Comparison of ENCODE assay signal across 15 mouse cellular contexts in the genomic region with DNA sequence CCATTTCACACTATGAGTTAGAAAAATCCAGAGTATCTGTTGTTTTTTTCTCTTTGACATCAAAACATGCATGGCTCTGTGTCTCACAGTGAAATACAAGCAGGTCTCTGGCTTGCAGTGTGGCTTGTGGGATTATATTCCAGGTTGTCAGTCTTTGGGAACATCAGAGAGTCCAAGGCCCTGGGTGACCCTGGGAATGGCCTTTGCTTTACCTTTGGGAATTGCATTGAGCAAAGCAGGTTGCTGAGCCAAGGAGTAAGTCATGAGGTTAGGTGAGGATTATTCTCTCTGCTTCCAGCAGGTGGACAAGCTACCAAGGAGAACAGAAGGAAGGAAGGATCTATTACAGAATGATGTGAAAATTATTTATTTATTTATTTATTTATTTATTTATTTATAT.
DNase-seq lines count a peak whose midpoint lies in the region; ATAC-seq and TF ChIP-seq lines count a peak whose summit lies in the region.
"Had no signal": no experiment of that assay in that cellular context is flagged by ENCODE, and none has a peak within 500 bp of the region (broad histone marks: within the 10 kb centered on the region; RNA-seq: fewer than 3 reads in every experiment).

No protein-coding gene starts in this region.

- TF ChIP-seq EP300 in lung, postnatal 0 days (IDR thresholded peaks at IDR 0.05), result no peak

- no peak for ATAC-seq in kidney, embryonic 15.5 days (replicated peaks; ENCODE audit: low FRiP score)
- ATAC-seq in lung, postnatal 0 days, result no peak
- ATAC-seq in granulocyte monocyte progenitor cell, adult 5-6 weeks (replicated peaks; ENCODE audit: poor library complexity, severe bottlenecking), result no peak

- no peak overlapping the region for H3K9ac ChIP-seq in kidney, embryonic 15.5 days
- no peak overlapping the region for H3K9ac ChIP-seq in lung, postnatal 0 days (replicated peaks; ENCODE audit: low read depth)
- H3K9ac ChIP-seq: forebrain, embryonic 12.5 days; heart, embryonic 15.5 days; liver, embryonic 15.5 days had no signal

- no peaks in the 10 kb centered on the region for H3K36me3 ChIP-seq in kidney, embryonic 15.5 days
- H3K36me3 ChIP-seq in lung, postnatal 0 days (ENCODE audit: insufficient read depth, low read length), result no peaks in the 10 kb centered on the region
- H3K36me3 ChIP-seq: forebrain, embryonic 12.5 days; heart, embryonic 15.5 days; liver, embryonic 15.5 days had no signal

- H3K4me3 ChIP-seq in kidney, embryonic 15.5 days (replicated peaks), result no peak overlapping the region
- H3K4me3 ChIP-seq in lung, postnatal 0 days (ENCODE audit: low read depth, low read length), result no peak overlapping the region
- H3K4me3 ChIP-seq: forebrain, embryonic 12.5 days; heart, adult 2 months; heart, embryonic 15.5 days; liver, embryonic 15.5 days had no signal

- no peaks in the 10 kb centered on the region for H3K9me3 ChIP-seq in kidney, embryonic 15.5 days (replicated peaks)
- H3K9me3 ChIP-seq in lung, postnatal 0 days (ENCODE audit: low read length), result no peaks in the 10 kb centered on the region
- H3K9me3 ChIP-seq: forebrain, embryonic 12.5 days; heart, embryonic 15.5 days; liver, embryonic 15.5 days had no signal

- DNase-seq in adrenal gland, postnatal 10 days, result peak; percentile 38
- no peak for DNase-seq in adrenal gland, adult (ENCODE audit: inconsistent age in 2 of 2, low spot score in 1 of 2)
- DNase-seq in kidney, adult 18-20 months, result peak; percentile 27
- no peak for DNase-seq in lung, postnatal 0 days (ENCODE audit: low spot score)
- DNase-seq in lung, adult 18-20 months, result no peak
- DNase-seq in urinary bladder, postnatal 10 days (ENCODE audit: low spot score), result no peak
- DNase-seq: adrenal gland, postnatal 36 days; cerebellum, adult 9-10 months; heart, adult 2 months; thymus, adult 2 months had no signal

- TF ChIP-seq CTCF in lung, postnatal 0 days (IDR thresholded peaks at IDR 0.05), result 0 out of 2 replicates have a peak, but pooled peaks have one; percentile 3

- H3K4me2 ChIP-seq in kidney, embryonic 15.5 days, result no peak overlapping the region
- H3K4me2 ChIP-seq in lung, postnatal 0 days (replicated peaks; ENCODE audit: low read depth, low read length), result no peak overlapping the region
- H3K4me2 ChIP-seq: forebrain, embryonic 12.5 days; heart, embryonic 15.5 days; liver, embryonic 15.5 days had no signal

- no peaks in the 10 kb centered on the region for H3K4me1 ChIP-seq in kidney, embryonic 15.5 days
- no peaks in the 10 kb centered on the region for H3K4me1 ChIP-seq in lung, postnatal 0 days (ENCODE audit: insufficient read depth, low read depth, low read length)
- H3K4me1 ChIP-seq: forebrain, embryonic 12.5 days; heart, embryonic 15.5 days; liver, embryonic 15.5 days had no signal

- no peak overlapping the region for H3K27ac ChIP-seq in kidney, embryonic 15.5 days
- H3K27ac ChIP-seq in lung, postnatal 0 days (ENCODE audit: low read length), result no peak overlapping the region
- H3K27ac ChIP-seq: forebrain, embryonic 12.5 days; heart, adult 2 months; heart, embryonic 15.5 days; liver, embryonic 15.5 days had no signal

- no peaks in the 10 kb centered on the region for H3K27me3 ChIP-seq in kidney, embryonic 15.5 days
- H3K27me3 ChIP-seq in lung, postnatal 0 days (replicated peaks; ENCODE audit: insufficient read depth, low read length), result no peaks in the 10 kb centered on the region
- H3K27me3 ChIP-seq: forebrain, embryonic 12.5 days; heart, embryonic 15.5 days; liver, embryonic 15.5 days had no signal

Comparison
In these comparisons a context has a peak if more than half of its experiments do, and no peak if none do; other contexts are left out.
1. DNase-seq: peak in adrenal gland, postnatal 10 days (single experiment) and kidney, adult 18-20 months (single experiment); none in adrenal gland, adult (0 of 2), lung, postnatal 0 days (single experiment), lung, adult 18-20 months (0 of 2) and urinary bladder, postnatal 10 days (single experiment).